Mouse (Mus musculus): ENCODE data around the gene Myo5a.

The Myo5a gene

GRCm38 (mm10) chr9:75070457-75071028 is at the start of gene Myo5a:
Myo5a (plus strand) TSS chr9:75071015.
- no peak for DNase-seq

GRCm38 (mm10) chr9:75022546-75022945 is 48.3 kb upstream of the Myo5a start:
- DNase-seq, result no peak

- no peak for DNase-seq
Observed at GRCm38 (mm10) chr9:75023150-75023894, 47.5 kb upstream of the Myo5a start.

- no peak for DNase-seq
Observed at GRCm38 (mm10) chr9:75024089-75024488, 46.7 kb upstream of the Myo5a start.

GRCm38 (mm10) chr9:75025689-75026088 is 45.1 kb upstream of the Myo5a start:
- DNase-seq, result no peak

GRCm38 (mm10) chr9:75032408-75032807 is 38.4 kb upstream of the Myo5a start:
- no peak for DNase-seq

GRCm38 (mm10) chr9:75033141-75033540 is 37.7 kb upstream of the Myo5a start:
- no peak for DNase-seq

GRCm38 (mm10) chr9:75034691-75035090 is 36.1 kb upstream of the Myo5a start:
- no peak for DNase-seq

- DNase-seq, result no peak
Observed at GRCm38 (mm10) chr9:75035944-75036343, 34.9 kb upstream of the Myo5a start.

- peak; percentile 89 for DNase-seq
Observed at GRCm38 (mm10) chr9:75037451-75038356, 33.1 kb upstream of the Myo5a start, which contains the start of gene Arpp19. Arpp19 (plus strand) TSS chr9:75037614.

GRCm38 (mm10) chr9:75038357-75038688 is 32.5 kb upstream of the Myo5a start:
- DNase-seq, result no peak

GRCm38 (mm10) chr9:75040566-75040965 is 30.2 kb upstream of the Myo5a start:
- DNase-seq, result no peak

- DNase-seq, result no peak
Observed at GRCm38 (mm10) chr9:75041840-75042525, 28.8 kb upstream of the Myo5a start.

- no peak for DNase-seq
Observed at GRCm38 (mm10) chr9:75043191-75043590, 27.6 kb upstream of the Myo5a start.

GRCm38 (mm10) chr9:75047079-75047478 is 23.7 kb upstream of the Myo5a start:
- DNase-seq, result no peak

- peak; percentile 25 for DNase-seq
Observed at GRCm38 (mm10) chr9:75049100-75049499, 21.7 kb upstream of the Myo5a start.

GRCm38 (mm10) chr9:75050003-75050402 is 20.8 kb upstream of the Myo5a start:
- peak; percentile 78 for DNase-seq

GRCm38 (mm10) chr9:75051841-75052240 is 19.0 kb upstream of the Myo5a start:
- no peak for DNase-seq

- DNase-seq, result no peak
Observed at GRCm38 (mm10) chr9:75055046-75055445, 15.8 kb upstream of the Myo5a start.

GRCm38 (mm10) chr9:75064678-75065331 is 6.0 kb upstream of the Myo5a start:
- no peak for DNase-seq

- peak; percentile 80 for DNase-seq
Observed at GRCm38 (mm10) chr9:75071029-75071705, 352 bp downstream of the Myo5a start.

- peak; percentile 15 for DNase-seq
Observed at GRCm38 (mm10) chr9:75071706-75072192, 934 bp downstream of the Myo5a start.

Data from layer of hippocampus, adult 9-11 months (tissue).